Mouse (Mus musculus): ENCODE results near the gene Pramef20.
"Not testable (repeated sequence)": the region's sequence is repeated elsewhere in the genome, so short reads cannot be mapped to it uniquely, and the experiment has no call there.

Gene Pramef20

GRCm38 (mm10) chr4:144377911-144378310 is at the start of gene Pramef20:
TSS of gene Pramef20 (minus strand) at chr4:144377933.
- DNase-seq (ENCODE audit: low read depth): no peak

- no peak for DNase-seq (ENCODE audit: low read depth)
Observed at GRCm38 (mm10) chr4:144424590-144424989, 46.9 kb upstream of the Pramef20 start.

GRCm38 (mm10) chr4:144420644-144421043 is 42.9 kb upstream of the Pramef20 start:
- no peak for DNase-seq (ENCODE audit: low read depth)

- no peak for DNase-seq (ENCODE audit: low read depth)
Observed at GRCm38 (mm10) chr4:144408290-144408689, 30.6 kb upstream of the Pramef20 start, which contains the start of gene Pramef12. TSS of gene Pramef12 (minus strand) at chr4:144408464.

- DNase-seq (ENCODE audit: low read depth): no peak
Observed at GRCm38 (mm10) chr4:144406261-144406660, 28.5 kb upstream of the Pramef20 start.

- DNase-seq (ENCODE audit: low read depth): no peak
Observed at GRCm38 (mm10) chr4:144404456-144405086, 26.8 kb upstream of the Pramef20 start.

GRCm38 (mm10) chr4:144402712-144403111 is 25.0 kb upstream of the Pramef20 start:
- no peak for DNase-seq (ENCODE audit: low read depth)

- no peak for DNase-seq (ENCODE audit: low read depth)
Observed at GRCm38 (mm10) chr4:144396316-144396715, 18.6 kb upstream of the Pramef20 start.

- not testable (repeated sequence) for DNase-seq (ENCODE audit: low read depth)
Observed at GRCm38 (mm10) chr4:144357642-144358041, 20.1 kb downstream of the Pramef20 start, which contains the start of gene Gm13119. TSS of gene Gm13119 (plus strand) at chr4:144357942.

- DNase-seq (ENCODE audit: low read depth): not testable (repeated sequence)
Observed at GRCm38 (mm10) chr4:144335856-144336255, 41.9 kb downstream of the Pramef20 start.

GRCm38 (mm10) chr4:144329949-144330348 is 47.8 kb downstream of the Pramef20 start, which contains the start of gene Gm13128:
TSS of gene Gm13128 (plus strand) at chr4:144330249.
- DNase-seq (ENCODE audit: low read depth): not testable (repeated sequence)
